Mouse (Mus musculus): ENCODE measurements around the gene Abhd16b. TPM values are rescaled to one million over a fixed set of nuclear protein-coding genes. Genes with fewer than 3 reads are reported as not detected.

Gene Abhd16b
- polyA plus RNA-seq (2021; fragmentation: Nextera tagmentation) = not detected in 2 replicates
- long read RNA-seq, experiment 1 = 0 reads
- long read RNA-seq, experiment 2 = 0 reads

GRCm38 (mm10) chr2:181493156-181493927 is at the start of gene Abhd16b:
Abhd16b (plus strand) TSS chr2:181493206.

GRCm38 (mm10) chr2:181459153-181459672 is 33.8 kb upstream of the Abhd16b start, which contains the start of gene Zbtb46:
Zbtb46 (minus strand) TSS chr2:181459426.

GRCm38 (mm10) chr2:181496831-181497547 is 4.0 kb downstream of the Abhd16b start, which contains the start of gene Tpd52l2:
Tpd52l2 (plus strand) TSS chr2:181497142.

GRCm38 (mm10) chr2:181520118-181520935 is 27.3 kb downstream of the Abhd16b start, which contains the start of gene Dnajc5:
Dnajc5 (plus strand) TSS chr2:181520485.

Other genes with a start within 250 kb of the Abhd16b start
- 2.1 TPM in 2 replicates for gene Gmeb2, start 205.2 kb upstream of the Abhd16b start, polyA plus RNA-seq (2021; fragmentation: Nextera tagmentation)
- 1,101 and 1,309 TPM in 2 replicates for gene Stmn3, start 178.7 kb upstream of the Abhd16b start, polyA plus RNA-seq (2021; fragmentation: Nextera tagmentation)
- gene Rtel1, start 173.5 kb upstream of the Abhd16b start, polyA plus RNA-seq (2021; fragmentation: Nextera tagmentation) = 1.5 and 2.6 TPM in 2 replicates
- 19.8 and 20.5 TPM in 2 replicates for gene Zgpat, start 128.3 kb upstream of the Abhd16b start, polyA plus RNA-seq (2021; fragmentation: Nextera tagmentation)
- 52.9 and 56.3 TPM in 2 replicates for gene Arfrp1, start 127.8 kb upstream of the Abhd16b start, polyA plus RNA-seq (2021; fragmentation: Nextera tagmentation)
- gene Lime1, start 113.1 kb upstream of the Abhd16b start, polyA plus RNA-seq (2021; fragmentation: Nextera tagmentation) = 2.0 and 2.8 TPM in 2 replicates
- gene Zbtb46, start 33.8 kb upstream of the Abhd16b start, polyA plus RNA-seq (2021; fragmentation: Nextera tagmentation) = 2.8 and 3.0 TPM in 2 replicates
- gene Tpd52l2, start 3.9 kb downstream of the Abhd16b start, polyA plus RNA-seq (2021; fragmentation: Nextera tagmentation) = 92.7 and 98.3 TPM in 2 replicates
- gene Dnajc5, start 27.3 kb downstream of the Abhd16b start, polyA plus RNA-seq (2021; fragmentation: Nextera tagmentation) = 113 and 124 TPM in 2 replicates
- 27.8 and 30.1 TPM in 2 replicates for gene Uckl1, start 91.7 kb downstream of the Abhd16b start, polyA plus RNA-seq (2021; fragmentation: Nextera tagmentation)
- 51.0 and 58.7 TPM in 2 replicates for gene Prpf6, start 98.7 kb downstream of the Abhd16b start, polyA plus RNA-seq (2021; fragmentation: Nextera tagmentation)
- 8.0 and 8.6 TPM in 2 replicates for gene Zfp512b, start 99.6 kb downstream of the Abhd16b start, polyA plus RNA-seq (2021; fragmentation: Nextera tagmentation)
- gene Samd10, start 106.0 kb downstream of the Abhd16b start, polyA plus RNA-seq (2021; fragmentation: Nextera tagmentation) = 13.9 and 18.8 TPM in 2 replicates
- gene Gm29797, start 163.8 kb downstream of the Abhd16b start, polyA plus RNA-seq (2021; fragmentation: Nextera tagmentation) = not detected in 2 replicates
- 2.4 and 4.7 TPM in 2 replicates for gene Sox18, start 178.4 kb downstream of the Abhd16b start, polyA plus RNA-seq (2021; fragmentation: Nextera tagmentation)
- gene Tcea2, start 187.1 kb downstream of the Abhd16b start, polyA plus RNA-seq (2021; fragmentation: Nextera tagmentation) = 54.4 and 58.7 TPM in 2 replicates
- gene Rgs19, start 200.8 kb downstream of the Abhd16b start, polyA plus RNA-seq (2021; fragmentation: Nextera tagmentation) = 48.8 and 52.4 TPM in 2 replicates
- gene Lkaaear1, start 205.2 kb downstream of the Abhd16b start, polyA plus RNA-seq (2021; fragmentation: Nextera tagmentation) = not detected in 2 replicates
- 21.8 and 24.4 TPM in 2 replicates for gene Oprl1, start 221.8 kb downstream of the Abhd16b start, polyA plus RNA-seq (2021; fragmentation: Nextera tagmentation)